Mouse (Mus musculus) limb, embryonic 15.5 days (tissue): ENCODE measurements around the gene Alx3. TPM values are rescaled to one million over a fixed set of nuclear protein-coding genes. Genes with fewer than 3 reads are reported as not detected.

ENCODE experiments used
- ATAC-seq: fragments of 200-750 bp; cut with Nextera tagmentation; 2 replicates; pipeline ENCODE4 v1.8.0; 2017; ENCODE audit warnings: low read depth, moderate TSS enrichment; ENCODE audit not compliant: insufficient number of reproducible peaks, low FRiP score, low TSS enrichment
- H3K27ac ChIP-seq: fragments of 300-500 bp; sonication (generic); 2 replicates; pipeline ENCODE4 v1.5.1; 2015; ENCODE audit warnings: moderate library complexity, mild to moderate bottlenecking, inconsistent platforms
- H3K27me3 ChIP-seq: fragments of 300-500 bp; sonication (generic); 2 replicates; pipeline ENCODE4 v1.6.1; 2015; ENCODE audit warnings: inconsistent platforms
- H3K36me3 ChIP-seq: fragments of 300-500 bp; sonication (generic); 2 replicates; pipeline ENCODE4 v1.6.1; 2015; ENCODE audit warnings: inconsistent platforms
- H3K4me1 ChIP-seq: fragments of 300-500 bp; sonication (generic); 2 replicates; pipeline ENCODE4 v1.6.1; 2015; ENCODE audit warnings: inconsistent platforms
- H3K4me2 ChIP-seq: fragments of 300-500 bp; sonication (generic); 2 replicates; pipeline ENCODE4 v1.6.1; 2015; ENCODE audit warnings: mild to moderate bottlenecking, inconsistent platforms
- H3K4me3 ChIP-seq: fragments of 300-500 bp; sonication (generic); 2 replicates; pipeline ENCODE4 v1.5.1; 2015; ENCODE audit warnings: mild to moderate bottlenecking, inconsistent platforms
- H3K9ac ChIP-seq: fragments of 300-500 bp; sonication (generic); 2 replicates; pipeline ENCODE4 v1.6.1; 2015; ENCODE audit warnings: inconsistent platforms
- H3K9me3 ChIP-seq: fragments of 300-500 bp; sonication (generic); 2 replicates; pipeline ENCODE4 v1.6.1; 2016; ENCODE audit warnings: inconsistent platforms
- WGBS: fragments of 180-500 bp; shearing (Covaris S2); methylation state at CpG from one replicate; pipeline ENCODE4 v1.1.7; 2015; 5-methylcytosine and 5-hydroxymethylcytosine counted together
- polyA plus RNA-seq: library from polyadenylated mRNA; unstranded; fragments of >200 nt; fragmentation: Nextera tagmentation; extraction: Ambion mirVana; gene quantifications from 2 replicates; pipeline ENCODE4 v1.2.1, GENCODE M21; 2015

Gene Alx3
- polyA plus RNA-seq, 1 experiment from 2014 or later, result 10.4 TPM

- Histone ChIP-seq H3K9me3 (no peaks in the 10 kb centered on the region), H3K27me3 (peaks cover 60% of the 10 kb centered on the region), H3K27ac (no peak overlapping the region), H3K36me3 (no peaks in the 10 kb centered on the region), H3K4me3 (no peak overlapping the region), H3K9ac (no peak overlapping the region), H3K4me1 (peaks cover 20% of the 10 kb centered on the region), H3K4me2 (no peak overlapping the region)
- ATAC-seq, result no peak
- 54% methylated on average over 6 of the region's 6 CpGs for WGBS
These were observed 8.3 kb upstream of the Alx3 start for GRCm38 (mm10) chr3:107586504-107586903.

DNA sequence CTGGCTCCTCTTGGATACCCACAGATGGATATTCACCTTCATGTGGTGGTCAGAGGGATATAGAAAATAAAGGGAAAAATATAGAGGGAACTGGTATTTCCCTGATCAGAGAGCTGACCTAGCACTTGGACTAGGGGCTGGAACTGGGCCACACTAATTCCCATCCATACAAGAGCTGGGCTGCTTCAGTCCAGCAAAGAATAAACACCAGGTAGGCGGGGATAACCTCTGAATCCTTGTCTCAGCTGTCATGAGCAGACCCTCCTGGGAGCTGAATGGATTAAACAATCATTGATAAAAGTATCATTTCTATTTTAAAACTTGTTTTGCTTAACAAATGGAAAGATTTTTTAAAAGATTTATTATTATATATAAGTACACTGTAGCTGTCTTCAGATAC lies 3.2 kb upstream of the Alx3 start:
- no peak for ATAC-seq
- Histone ChIP-seq H3K4me3 (no peak overlapping the region), H3K27me3 (peaks cover 58% of the 10 kb centered on the region), H3K4me1 (peaks cover 22% of the 10 kb centered on the region), H3K27ac (no peak overlapping the region), H3K36me3 (no peaks in the 10 kb centered on the region), H3K9ac (no peak overlapping the region), H3K4me2 (no peak overlapping the region), H3K9me3 (no peaks in the 10 kb centered on the region)
- 69% methylated on average over 1 of the region's 1 CpGs for WGBS

DNA sequence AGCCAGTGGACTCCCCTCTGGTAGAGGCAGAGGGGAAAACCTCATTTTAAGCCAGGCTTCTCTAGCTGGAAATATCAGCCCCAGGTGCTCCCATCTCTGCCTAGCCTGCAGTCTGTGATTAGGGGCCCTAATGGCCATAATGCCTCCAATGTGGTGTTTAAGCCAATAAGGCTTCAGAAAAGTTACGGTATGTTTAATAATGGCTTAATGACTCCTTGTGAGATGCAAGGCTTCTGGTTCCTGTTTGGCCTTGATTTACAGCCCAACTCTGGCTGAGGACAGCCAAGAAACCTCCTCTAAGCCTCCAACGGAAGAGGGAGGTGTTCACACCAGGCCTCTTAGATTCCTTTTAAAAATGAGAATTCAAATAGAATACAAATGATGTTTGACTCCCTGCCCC lies 1.2 kb upstream of the Alx3 start:
- WGBS, result 17% methylated on average over 2 of the region's 2 CpGs
- ATAC-seq, result no peak
- H3K27me3 ChIP-seq, result peaks cover 59% of the 10 kb centered on the region
- no peaks in the 10 kb centered on the region for H3K36me3 ChIP-seq
- H3K9me3 ChIP-seq, result no peaks in the 10 kb centered on the region
- no peak overlapping the region for H3K9ac ChIP-seq
- H3K4me3 ChIP-seq, result no peak overlapping the region
- no peak overlapping the region for H3K27ac ChIP-seq
- no peak overlapping the region for H3K4me2 ChIP-seq
- peaks cover 34% of the 10 kb centered on the region for H3K4me1 ChIP-seq

DNA sequence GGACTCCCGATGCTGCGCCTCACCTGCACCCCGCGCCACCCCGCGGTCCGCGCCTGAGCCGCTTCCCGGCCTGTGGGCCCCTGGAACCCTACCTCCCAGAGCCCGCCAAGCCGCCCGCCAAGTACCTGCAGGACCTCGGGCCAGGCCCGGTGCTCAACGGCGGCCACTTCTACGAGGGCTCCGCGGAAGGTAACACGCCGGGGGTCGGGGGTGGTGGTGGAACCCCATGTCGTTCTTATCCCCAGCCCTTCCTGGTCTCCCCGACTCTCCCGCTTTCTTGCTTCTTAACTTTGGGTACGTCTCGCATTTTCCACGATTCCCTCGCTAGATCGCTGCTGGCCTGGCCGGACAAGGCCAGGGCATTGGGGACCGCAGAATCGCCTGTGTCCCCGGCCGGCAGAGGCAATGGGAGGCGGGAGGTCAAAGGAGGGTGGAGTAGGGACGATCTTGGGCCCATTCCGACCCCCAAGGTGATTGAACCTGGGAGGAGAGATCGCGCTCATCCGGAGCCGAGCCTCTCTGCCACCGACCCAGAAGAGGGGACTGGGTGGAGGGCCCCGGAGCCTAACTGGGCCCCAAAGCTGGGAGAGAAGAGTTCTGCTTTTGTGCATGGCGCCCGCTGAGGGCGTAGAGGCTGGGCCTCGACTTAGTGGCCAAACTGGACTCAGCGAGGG lies 570 bp downstream of the Alx3 start:
- no peaks in the 10 kb centered on the region for H3K36me3 ChIP-seq
- peak overlapping the region; percentile 88 for H3K4me2 ChIP-seq
- H3K27ac ChIP-seq, result no peak overlapping the region
- WGBS, result 2% methylated on average over 49 of the region's 50 CpGs
- H3K4me3 ChIP-seq, result peak overlapping the region; percentile 52
- H3K9ac ChIP-seq, result peak overlapping the region; percentile 31
- no peak for ATAC-seq
- peaks cover 76% of the 10 kb centered on the region for H3K27me3 ChIP-seq
- H3K4me1 ChIP-seq, result peaks cover 42% of the 10 kb centered on the region
- H3K9me3 ChIP-seq, result no peaks in the 10 kb centered on the region

DNA sequence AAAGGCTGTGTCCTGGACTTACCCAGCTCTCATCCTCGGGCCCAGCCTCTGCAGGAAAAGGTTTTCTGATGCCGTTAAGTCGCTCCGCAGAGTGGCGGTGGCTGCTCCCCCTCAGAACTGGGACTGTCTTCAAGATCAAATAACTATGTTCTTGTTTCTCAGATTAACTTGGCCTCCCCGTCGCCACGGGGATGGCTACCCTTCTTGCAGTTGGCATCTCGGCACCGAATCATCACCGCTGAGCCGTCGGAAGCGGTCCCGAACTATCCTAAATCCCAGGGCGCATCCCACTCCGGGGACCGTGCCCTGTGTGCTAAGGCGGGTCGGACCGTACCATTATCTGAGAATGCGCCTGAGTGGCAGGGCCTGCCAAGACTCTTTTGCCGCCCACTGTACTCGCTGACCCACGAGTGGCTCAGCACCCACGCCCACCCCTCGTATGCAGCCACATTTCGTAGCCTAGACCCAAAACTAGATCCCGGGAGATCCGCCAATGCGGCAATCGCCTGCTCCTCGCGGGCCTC lies 1.2 kb downstream of the Alx3 start:
- H3K9me3 ChIP-seq, result no peaks in the 10 kb centered on the region
- no peaks in the 10 kb centered on the region for H3K36me3 ChIP-seq
- peak overlapping the region; percentile 88 for H3K4me2 ChIP-seq
- no peak for ATAC-seq
- H3K27ac ChIP-seq, result no peak overlapping the region
- peaks cover 42% of the 10 kb centered on the region for H3K4me1 ChIP-seq
- 0 out of 2 replicates have a peak overlapping the region, but pooled peaks have one; percentile 23 for H3K9ac ChIP-seq
- peaks cover 82% of the 10 kb centered on the region for H3K27me3 ChIP-seq
- peak overlapping the region; percentile 52 for H3K4me3 ChIP-seq
- WGBS, result 2% methylated on average over 34 of the region's 34 CpGs

DNA sequence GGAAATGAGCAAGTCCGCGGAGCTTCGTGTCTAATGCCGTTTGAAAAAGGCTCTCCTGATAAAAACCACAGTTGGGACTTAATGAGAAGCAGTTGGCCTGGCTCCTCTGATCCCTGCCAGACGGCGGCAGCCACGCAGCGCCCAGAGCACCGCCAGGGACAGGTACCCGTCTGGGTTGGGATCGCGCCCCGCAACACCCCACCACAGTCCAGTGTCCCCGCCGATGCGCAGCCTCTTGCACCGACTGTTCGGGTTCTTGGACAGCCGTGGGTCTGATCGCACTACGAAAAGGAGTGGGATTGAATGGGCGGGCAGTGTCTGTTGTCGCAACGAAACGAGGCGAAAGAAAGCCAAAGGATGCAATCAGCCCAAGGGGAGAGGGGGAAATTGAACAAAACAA lies 1.7 kb downstream of the Alx3 start:
- H3K4me2 ChIP-seq, result peak overlapping the region; percentile 88
- peaks cover 83% of the 10 kb centered on the region for H3K27me3 ChIP-seq
- H3K9me3 ChIP-seq, result no peaks in the 10 kb centered on the region
- peak overlapping the region; percentile 52 for H3K4me3 ChIP-seq
- H3K36me3 ChIP-seq, result no peaks in the 10 kb centered on the region
- no peak for ATAC-seq
- no peak overlapping the region for H3K27ac ChIP-seq
- 0 out of 2 replicates have a peak overlapping the region, but pooled peaks have one; percentile 23 for H3K9ac ChIP-seq
- peaks cover 42% of the 10 kb centered on the region for H3K4me1 ChIP-seq
- 1% methylated on average over 26 of the region's 26 CpGs for WGBS

DNA sequence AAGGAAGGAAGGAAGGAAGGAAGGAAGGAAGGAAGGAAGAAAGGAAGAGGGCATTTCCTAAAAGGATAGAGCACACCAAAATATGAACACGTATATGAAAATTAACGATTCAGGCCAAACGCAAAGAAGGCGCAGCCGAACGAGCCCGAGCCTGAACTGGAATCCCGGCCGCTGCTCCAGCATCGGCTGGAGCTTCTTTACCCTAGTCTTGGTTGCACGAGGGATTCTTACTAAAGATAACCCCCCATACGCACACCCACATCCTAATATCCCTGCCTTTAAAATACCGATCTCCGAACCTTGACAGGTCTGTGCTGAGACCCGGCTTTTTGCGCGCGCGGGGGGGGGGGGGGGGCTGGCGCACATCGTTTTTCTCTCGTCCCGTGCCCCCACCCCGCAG lies 2.3 kb downstream of the Alx3 start:
- H3K4me1 ChIP-seq, result peaks cover 42% of the 10 kb centered on the region
- no peak overlapping the region for H3K9ac ChIP-seq
- H3K4me3 ChIP-seq, result peak overlapping the region; percentile 52; the same call in 1 of the 2 replicates
- no peak overlapping the region for H3K4me2 ChIP-seq
- no peaks in the 10 kb centered on the region for H3K9me3 ChIP-seq
- 7% methylated on average over 23 of the region's 24 CpGs for WGBS
- ATAC-seq, result no peak
- H3K27ac ChIP-seq, result no peak overlapping the region
- peaks cover 81% of the 10 kb centered on the region for H3K27me3 ChIP-seq
- H3K36me3 ChIP-seq, result no peaks in the 10 kb centered on the region

GRCm38 (mm10) chr3:107597586-107598389 lies 3.0 kb downstream of the Alx3 start:
- peaks cover 42% of the 10 kb centered on the region for H3K4me1 ChIP-seq
- H3K9ac ChIP-seq, result no peak overlapping the region
- peak overlapping the region; percentile 52; the same call in 1 of the 2 replicates for H3K4me3 ChIP-seq
- no peak overlapping the region for H3K27ac ChIP-seq
- H3K9me3 ChIP-seq, result no peaks in the 10 kb centered on the region
- H3K27me3 ChIP-seq, result peaks cover 77% of the 10 kb centered on the region
- H3K4me2 ChIP-seq, result no peak overlapping the region
- WGBS, result 22% methylated on average over 22 of the region's 22 CpGs
- H3K36me3 ChIP-seq, result no peaks in the 10 kb centered on the region
- no peak for ATAC-seq

DNA sequence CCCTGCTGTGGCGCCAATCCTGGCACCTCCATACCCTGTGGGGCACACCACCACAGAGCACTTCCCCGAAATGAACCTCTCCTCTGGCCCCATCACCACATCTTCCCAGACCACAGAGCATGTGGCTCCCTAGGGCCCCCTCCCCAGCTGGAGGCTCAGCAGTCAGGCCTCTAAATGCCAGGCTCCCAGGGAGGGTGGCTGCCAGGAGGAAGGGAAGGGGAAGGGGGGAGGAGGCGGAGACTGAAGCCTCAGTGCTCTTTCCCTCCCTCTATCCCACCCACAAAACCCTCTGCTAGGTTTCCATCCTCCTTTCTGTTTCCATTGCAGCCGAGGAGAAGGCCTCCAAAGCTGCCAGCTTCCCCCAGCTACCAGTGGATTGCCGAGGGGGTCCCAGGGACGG lies 5.3 kb downstream of the Alx3 start:
- no peak overlapping the region for H3K4me3 ChIP-seq
- no peak for ATAC-seq
- 44% methylated on average over 6 of the region's 6 CpGs for WGBS
- H3K9me3 ChIP-seq, result no peaks in the 10 kb centered on the region
- H3K27me3 ChIP-seq, result peaks cover 53% of the 10 kb centered on the region
- no peak overlapping the region for H3K4me2 ChIP-seq
- H3K4me1 ChIP-seq, result peaks cover 35% of the 10 kb centered on the region
- H3K36me3 ChIP-seq, result no peaks in the 10 kb centered on the region
- H3K9ac ChIP-seq, result no peak overlapping the region
- H3K27ac ChIP-seq, result no peak overlapping the region

DNA sequence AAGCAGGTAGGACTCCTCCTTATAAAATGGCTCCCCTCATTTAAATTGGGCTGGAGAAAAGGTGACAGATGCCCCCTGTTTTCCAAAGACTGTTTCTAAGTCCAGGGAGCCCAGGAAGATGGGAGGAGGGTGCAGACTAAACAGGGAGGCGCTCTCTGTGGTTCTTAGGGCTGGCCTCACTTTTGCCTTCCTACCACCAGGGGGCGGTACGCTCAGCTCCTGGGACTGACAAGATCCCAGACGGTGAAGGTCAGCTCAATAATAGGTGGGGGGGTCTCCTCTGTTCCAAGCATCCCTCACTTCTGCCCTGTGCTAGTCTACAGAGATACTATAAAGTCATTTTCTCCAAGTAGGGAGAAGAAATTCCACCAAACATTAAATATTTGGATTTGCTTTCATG lies 10.5 kb downstream of the Alx3 start:
- no peaks in the 10 kb centered on the region for H3K36me3 ChIP-seq
- no peak overlapping the region for H3K4me3 ChIP-seq
- H3K9ac ChIP-seq, result no peak overlapping the region
- H3K4me2 ChIP-seq, result no peak overlapping the region
- peaks cover 1% of the 10 kb centered on the region; the same call in 1 of the 2 replicates for H3K4me1 ChIP-seq
- no peak overlapping the region for H3K27ac ChIP-seq
- H3K9me3 ChIP-seq, result no peaks in the 10 kb centered on the region
- no peak for ATAC-seq
- peaks cover 7% of the 10 kb centered on the region for H3K27me3 ChIP-seq
- 12% methylated on average over 4 of the region's 4 CpGs for WGBS

- Histone ChIP-seq H3K36me3 (peaks cover 14% of the 10 kb centered on the region), H3K27ac (no peak overlapping the region), H3K4me1 (no peaks in the 10 kb centered on the region), H3K9me3 (no peaks in the 10 kb centered on the region), H3K4me2 (no peak overlapping the region), H3K9ac (no peak overlapping the region), H3K4me3 (no peak overlapping the region), H3K27me3 (no peaks in the 10 kb centered on the region)
- 51% methylated on average over 8 of the region's 8 CpGs for WGBS
- ATAC-seq, result no peak
These were observed 12.4 kb downstream of the Alx3 start for GRCm38 (mm10) chr3:107607221-107607620.

DNA sequence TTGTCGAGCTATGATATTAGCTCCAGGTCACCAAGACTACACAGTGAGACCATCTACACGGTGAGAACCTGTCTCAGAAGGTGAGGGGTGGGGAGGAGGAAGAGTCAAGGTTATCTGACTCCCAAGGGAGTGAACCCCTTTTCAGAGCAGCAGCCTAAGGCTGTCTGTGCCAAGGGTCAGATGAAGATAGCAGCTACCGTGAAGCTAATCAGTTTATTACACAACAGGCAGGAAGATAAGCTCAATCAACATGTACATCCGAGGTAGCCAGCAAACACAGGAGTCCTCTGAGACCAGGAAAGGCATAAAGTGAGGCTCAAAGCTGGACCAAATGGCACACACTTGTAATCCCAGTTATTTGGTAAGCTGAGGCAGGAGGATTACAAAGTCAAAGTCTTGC lies 14.0 kb downstream of the Alx3 start:
- ATAC-seq, result no peak
- no peak overlapping the region for H3K27ac ChIP-seq
- H3K36me3 ChIP-seq, result peaks cover 30% of the 10 kb centered on the region
- no peak overlapping the region for H3K4me2 ChIP-seq
- H3K27me3 ChIP-seq, result no peaks in the 10 kb centered on the region
- no peaks in the 10 kb centered on the region for H3K4me1 ChIP-seq
- WGBS, result 60% methylated on average over 4 of the region's 4 CpGs
- H3K4me3 ChIP-seq, result no peak overlapping the region
- no peak overlapping the region for H3K9ac ChIP-seq
- H3K9me3 ChIP-seq, result no peaks in the 10 kb centered on the region
